Mouse (Mus musculus): Measurements from ENCODE around the gene R3hdm4. TPM values are rescaled to one million over a fixed set of nuclear protein-coding genes. Genes with fewer than 3 reads are reported as not detected.
"Not testable (repeated sequence)": the region's sequence is repeated elsewhere in the genome, so short reads cannot be mapped to it uniquely, and the experiment has no call there.

Gene R3hdm4
- total RNA-seq (2021): 100 to 1,000 TPM; 349 to 368 TPM

GRCm38 (mm10) chr10:79920958-79921535 is at the start of gene R3hdm4:
Gene R3hdm4 (minus strand): TSS chr10:79921208.
- DNase-seq (ENCODE audit: low spot score in 2 of 2): peak in 1 of 2 experiments; percentile 34
- intact Hi-C loops (cut with DNase I): loop anchor here (5.0 kb wide), 1 partner anchor 39 kb away; no protein-coding TSS in a partner anchor

- no peak for DNase-seq (ENCODE audit: low spot score in 2 of 2)
- intact Hi-C loops (cut with DNase I): no loop called here
Measured at GRCm38 (mm10) chr10:79970415-79971182, 49.6 kb upstream of the R3hdm4 start, which contains the start of gene Grin3b. Gene Grin3b (plus strand): TSS chr10:79970715.

GRCm38 (mm10) chr10:79969124-79969568 is 48.1 kb upstream of the R3hdm4 start:
- DNase-seq (ENCODE audit: low spot score in 2 of 2): no peak
- intact Hi-C loops (cut with DNase I): no loop called here

- DNase-seq (ENCODE audit: low spot score in 2 of 2): no peak
- intact Hi-C loops (cut with DNase I): no loop called here
Measured at GRCm38 (mm10) chr10:79968181-79968580, 47.2 kb upstream of the R3hdm4 start.

GRCm38 (mm10) chr10:79966886-79967400 is 45.9 kb upstream of the R3hdm4 start:
- intact Hi-C loops (cut with DNase I): no loop called here
- DNase-seq (ENCODE audit: low spot score in 2 of 2): no peak

GRCm38 (mm10) chr10:79965325-79965724 is 44.3 kb upstream of the R3hdm4 start:
- DNase-seq (ENCODE audit: low spot score in 2 of 2): no peak
- intact Hi-C loops (cut with DNase I): no loop called here

GRCm38 (mm10) chr10:79964727-79965126 is 43.7 kb upstream of the R3hdm4 start:
- intact Hi-C loops (cut with DNase I): no loop called here
- no peak for DNase-seq (ENCODE audit: low spot score in 2 of 2)

- DNase-seq (ENCODE audit: low spot score in 2 of 2): no peak
- intact Hi-C loops (cut with DNase I): loop anchor here (1.0 to 2.0 kb wide), 2 partner anchors 22 to 155 kb away; partner anchors contain the start of gene Stk11
Measured at GRCm38 (mm10) chr10:79960671-79961294, 39.8 kb upstream of the R3hdm4 start.

- intact Hi-C loops (cut with DNase I): loop anchor here (1.0 to 5.0 kb wide), 3 partner anchors 23 to 155 kb away; partner anchors contain the start of gene Stk11
- DNase-seq (ENCODE audit: low spot score in 2 of 2): peak; percentile 100
Measured at GRCm38 (mm10) chr10:79959847-79960601, 39.0 kb upstream of the R3hdm4 start, which contains the start of gene Wdr18. Gene Wdr18 (plus strand): TSS chr10:79960152.

GRCm38 (mm10) chr10:79959412-79959811 is 38.4 kb upstream of the R3hdm4 start:
- intact Hi-C loops (cut with DNase I): loop anchor here (5.0 kb wide), 1 partner anchor 127 kb away; no protein-coding TSS in a partner anchor
- DNase-seq (ENCODE audit: low spot score in 2 of 2): not testable (repeated sequence)

GRCm38 (mm10) chr10:79958140-79958816 is 37.3 kb upstream of the R3hdm4 start:
- DNase-seq (ENCODE audit: low spot score in 2 of 2): peak; percentile 65
- intact Hi-C loops (cut with DNase I): loop anchor here (1.0 to 5.0 kb wide), 2 partner anchors 33 to 126 kb away; no protein-coding TSS in a partner anchor

- DNase-seq (ENCODE audit: low spot score in 2 of 2): no peak
- intact Hi-C loops (cut with DNase I): loop anchor here (5.0 kb wide), 1 partner anchor 124 kb away; no protein-coding TSS in a partner anchor
Measured at GRCm38 (mm10) chr10:79956643-79957154, 35.7 kb upstream of the R3hdm4 start.

- no peak for DNase-seq (ENCODE audit: low spot score in 2 of 2)
- intact Hi-C loops (cut with DNase I): loop anchor here (5.0 kb wide), 1 partner anchor 123 kb away; no protein-coding TSS in a partner anchor
Measured at GRCm38 (mm10) chr10:79955691-79956090, 34.7 kb upstream of the R3hdm4 start.

GRCm38 (mm10) chr10:79953946-79954345 is 32.9 kb upstream of the R3hdm4 start:
- DNase-seq (ENCODE audit: low spot score in 2 of 2): no peak
- intact Hi-C loops (cut with DNase I): loop anchor here (1.0 to 2.0 kb wide), 2 partner anchors 29 to 63 kb away; partner anchors contain the start of gene Cfd

GRCm38 (mm10) chr10:79950661-79951060 is 29.7 kb upstream of the R3hdm4 start:
- DNase-seq (ENCODE audit: low spot score in 2 of 2): no peak
- intact Hi-C loops (cut with DNase I): no loop called here

- intact Hi-C loops (cut with DNase I): no loop called here
- no peak for DNase-seq (ENCODE audit: low spot score in 2 of 2)
Measured at GRCm38 (mm10) chr10:79949873-79950272, 28.9 kb upstream of the R3hdm4 start.

GRCm38 (mm10) chr10:79947502-79947901 is 26.5 kb upstream of the R3hdm4 start:
- intact Hi-C loops (cut with DNase I): no loop called here
- no peak for DNase-seq (ENCODE audit: low spot score in 2 of 2)

- intact Hi-C loops (cut with DNase I): no loop called here
- DNase-seq (ENCODE audit: low spot score in 2 of 2): no peak
Measured at GRCm38 (mm10) chr10:79946752-79947322, 25.8 kb upstream of the R3hdm4 start.

All from left cerebral cortex, postnatal 36 days (tissue).